Mouse (Mus musculus) limb, embryonic 12.5 days (tissue): ENCODE data around the gene Nkiras1. TPM values are rescaled to one million over a fixed set of nuclear protein-coding genes. Genes with fewer than 3 reads are reported as not detected.
A peak's percentile ranks its signal among the peaks of the same experiment; 100 is the strongest.

Experiments used
- ATAC-seq: fragments of 200-750 bp; cut with Nextera tagmentation; 2 replicates; pipeline ENCODE4 v1.8.0; 2017; ENCODE audit warnings: low read depth, moderate TSS enrichment; ENCODE audit not compliant: insufficient number of reproducible peaks, insufficient read depth, low FRiP score, low TSS enrichment
- H3K27ac ChIP-seq: fragments of 300-500 bp; sonication (generic); 2 replicates; pipeline ENCODE4 v1.5.1; 2016; ENCODE audit warnings: mild to moderate bottlenecking, moderate library complexity
- H3K27me3 ChIP-seq: fragments of 300-500 bp; sonication (generic); 2 replicates; pipeline ENCODE4 v1.6.1; 2016; ENCODE audit warnings: mild to moderate bottlenecking, moderate library complexity
- H3K36me3 ChIP-seq: fragments of 300-500 bp; sonication (generic); 2 replicates; pipeline ENCODE4 v1.6.1; 2016; ENCODE audit warnings: mild to moderate bottlenecking, moderate library complexity
- H3K4me1 ChIP-seq: fragments of 300-500 bp; sonication (generic); replicated peaks from 2 replicates; pipeline ENCODE4 v1.6.1; 2016
- H3K4me2 ChIP-seq: fragments of 300-500 bp; sonication (generic); 2 replicates; pipeline ENCODE4 v1.6.1; 2016; ENCODE audit warnings: mild to moderate bottlenecking, moderate library complexity
- H3K4me3 ChIP-seq: fragments of 300-500 bp; sonication (generic); replicated peaks from 2 replicates; pipeline ENCODE4 v1.5.1; 2016; ENCODE audit warnings: mild to moderate bottlenecking
- H3K9ac ChIP-seq: fragments of 300-500 bp; sonication (generic); replicated peaks from 2 replicates; pipeline ENCODE4 v1.6.1; 2016; ENCODE audit warnings: mild to moderate bottlenecking, moderate library complexity
- H3K9me3 ChIP-seq: fragments of 300-500 bp; sonication (generic); 2 replicates; pipeline ENCODE4 v1.6.1; 2016; ENCODE audit warnings: mild to moderate bottlenecking, moderate library complexity
- WGBS: fragments of 180-500 bp; shearing (Covaris S2); methylation state at CpG from one replicate; pipeline ENCODE4 v1.1.7; 2016; 5-methylcytosine and 5-hydroxymethylcytosine counted together
- polyA plus RNA-seq: library from polyadenylated mRNA; unstranded; fragments of >200 nt; fragmentation: Nextera tagmentation; extraction: Ambion mirVana; gene quantifications from 2 replicates; pipeline ENCODE4 v1.2.1, GENCODE M21; 2016

Nkiras1 gene
- polyA plus RNA-seq, 1 experiment from 2014 or later: 21.2 TPM

DNA sequence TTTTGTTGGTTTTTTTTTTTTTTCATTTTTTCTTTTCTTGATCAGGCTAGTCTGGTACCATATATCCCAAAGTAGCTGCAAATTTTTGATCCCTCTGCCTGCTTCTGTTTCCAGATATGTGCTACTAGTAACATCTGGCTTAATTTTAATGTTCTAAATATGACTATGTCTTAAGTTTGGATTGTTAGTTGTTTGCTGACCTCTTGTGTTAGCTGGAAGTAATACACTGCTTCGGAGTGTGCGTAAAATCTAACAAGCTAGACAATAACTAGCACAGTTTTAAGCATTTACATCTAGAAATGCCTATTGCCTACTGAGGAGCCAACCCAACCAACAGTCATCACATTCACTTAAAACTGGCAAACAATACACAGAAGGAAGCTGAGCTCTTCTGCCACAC is 13.6 kb downstream of the Nkiras1 start:
- Histone ChIP-seq H3K27me3 (no peaks in the 10 kb centered on the region), H3K4me2 (no peak overlapping the region), H3K36me3 (peaks cover 43% of the 10 kb centered on the region), H3K9me3 (no peaks in the 10 kb centered on the region), H3K27ac (no peak overlapping the region), H3K4me1 (peaks cover 10% of the 10 kb centered on the region), H3K4me3 (no peak overlapping the region), H3K9ac (no peak overlapping the region)
- WGBS: 89% methylated on average over 2 of the region's 2 CpGs
- no peak for ATAC-seq

DNA sequence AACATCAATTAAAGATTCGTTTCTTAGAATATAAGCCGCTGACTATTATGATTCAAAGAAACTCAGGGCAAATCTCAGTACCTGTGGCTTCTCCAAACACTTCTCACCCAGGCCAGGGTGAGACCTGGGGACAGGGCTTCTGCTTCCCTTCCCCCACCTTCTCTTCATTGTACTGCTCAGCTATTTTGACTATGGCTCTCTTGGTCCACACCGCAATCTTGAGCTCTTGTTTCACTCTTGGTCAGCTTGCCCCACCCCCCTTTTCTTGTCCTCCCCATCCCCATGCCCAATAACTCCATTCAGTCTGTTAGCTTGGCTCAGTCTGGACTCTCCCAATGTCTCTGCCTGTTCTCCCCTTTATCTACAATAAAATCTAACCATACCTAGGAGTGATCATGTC is 14.5 kb downstream of the Nkiras1 start:
- Histone ChIP-seq H3K9me3 (no peaks in the 10 kb centered on the region), H3K27me3 (no peaks in the 10 kb centered on the region), H3K4me3 (no peak overlapping the region), H3K27ac (no peak overlapping the region), H3K4me2 (no peak overlapping the region), H3K9ac (no peak overlapping the region), H3K36me3 (peaks cover 35% of the 10 kb centered on the region), H3K4me1 (peaks cover 17% of the 10 kb centered on the region)
- no peak for ATAC-seq
- 95% methylated on average over 3 of the region's 3 CpGs for WGBS

DNA sequence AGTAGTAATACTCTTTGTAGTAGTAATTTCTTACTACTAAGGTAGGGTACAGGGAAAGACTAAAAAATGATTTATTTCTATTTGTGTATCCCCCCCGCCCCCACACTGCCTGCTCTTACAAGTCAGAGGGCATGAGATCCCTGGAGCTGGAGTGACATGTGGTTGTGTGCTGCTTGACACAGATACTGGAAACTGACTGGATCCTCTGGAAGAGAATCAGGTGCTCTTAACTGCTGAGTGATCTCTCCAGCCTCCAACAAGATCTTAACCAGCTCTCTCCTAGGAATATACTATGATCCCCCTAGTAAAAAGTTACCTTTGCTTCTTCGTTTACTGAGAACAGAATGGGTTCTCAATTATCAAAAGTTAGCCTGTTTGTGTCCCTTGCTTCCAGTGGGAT is 15.5 kb downstream of the Nkiras1 start:
- no peak for ATAC-seq
- 90% methylated on average over 2 of the region's 2 CpGs for WGBS
- Histone ChIP-seq H3K36me3 (peaks cover 29% of the 10 kb centered on the region), H3K27ac (no peak overlapping the region), H3K4me1 (peaks cover 23% of the 10 kb centered on the region), H3K9me3 (no peaks in the 10 kb centered on the region), H3K4me2 (no peak overlapping the region), H3K9ac (no peak overlapping the region), H3K27me3 (no peaks in the 10 kb centered on the region), H3K4me3 (no peak overlapping the region)

DNA sequence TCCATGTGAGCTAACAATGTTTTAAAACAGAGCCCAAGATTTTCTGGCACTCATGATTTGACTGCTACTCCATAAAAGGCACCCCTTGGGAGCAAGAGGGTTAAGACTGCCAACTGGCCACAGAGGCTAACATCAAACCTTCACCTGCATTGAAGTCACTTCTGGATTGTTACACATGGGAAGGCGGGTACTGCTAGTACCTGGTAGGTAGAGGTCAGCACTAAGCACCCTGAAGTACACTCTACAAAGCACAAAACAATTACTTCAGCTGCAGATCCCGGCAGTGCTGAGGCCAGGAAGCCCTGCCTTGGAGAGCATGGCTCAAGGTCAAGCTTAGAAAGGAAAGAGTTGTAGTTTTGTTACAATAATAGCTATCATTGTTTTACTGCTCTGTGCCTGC is 16.5 kb downstream of the Nkiras1 start:
- H3K9ac ChIP-seq: no peak overlapping the region
- no peak overlapping the region for H3K4me3 ChIP-seq
- WGBS: 79% methylated on average over 2 of the region's 2 CpGs
- H3K4me1 ChIP-seq: peaks cover 23% of the 10 kb centered on the region
- no peaks in the 10 kb centered on the region for H3K9me3 ChIP-seq
- H3K27me3 ChIP-seq: no peaks in the 10 kb centered on the region
- H3K4me2 ChIP-seq: no peak overlapping the region
- 0 out of 2 replicates have a peak overlapping the region, but pooled peaks have one; percentile 31 for H3K27ac ChIP-seq
- no peak for ATAC-seq
- peaks cover 19% of the 10 kb centered on the region for H3K36me3 ChIP-seq

DNA sequence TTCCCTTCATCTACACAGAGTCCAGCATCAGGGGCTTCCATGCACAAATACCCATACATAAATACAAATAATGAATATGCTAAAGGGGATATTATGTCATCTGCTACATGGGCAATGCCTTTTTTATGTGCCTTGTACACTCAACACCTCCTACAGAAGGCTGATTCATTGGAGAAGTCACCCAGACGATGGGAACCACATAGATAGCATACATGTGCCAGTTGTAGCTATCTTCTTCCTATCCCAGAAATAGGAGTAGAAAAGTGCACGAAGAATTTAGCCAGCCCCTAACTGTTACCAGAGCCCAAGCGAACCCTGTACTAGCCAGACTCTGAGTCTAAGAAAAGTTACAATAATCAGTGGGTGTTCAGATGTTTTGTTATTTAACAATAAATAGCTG is 21.2 kb downstream of the Nkiras1 start:
- peaks cover 23% of the 10 kb centered on the region for H3K4me1 ChIP-seq
- 89% methylated on average over 3 of the region's 3 CpGs for WGBS
- no peak for ATAC-seq
- H3K4me2 ChIP-seq: no peak overlapping the region
- peaks cover 5% of the 10 kb centered on the region; the same call in 1 of the 2 replicates for H3K36me3 ChIP-seq
- no peak overlapping the region for H3K9ac ChIP-seq
- H3K27ac ChIP-seq: no peak overlapping the region
- H3K4me3 ChIP-seq: no peak overlapping the region
- no peaks in the 10 kb centered on the region for H3K27me3 ChIP-seq
- H3K9me3 ChIP-seq: no peaks in the 10 kb centered on the region

DNA sequence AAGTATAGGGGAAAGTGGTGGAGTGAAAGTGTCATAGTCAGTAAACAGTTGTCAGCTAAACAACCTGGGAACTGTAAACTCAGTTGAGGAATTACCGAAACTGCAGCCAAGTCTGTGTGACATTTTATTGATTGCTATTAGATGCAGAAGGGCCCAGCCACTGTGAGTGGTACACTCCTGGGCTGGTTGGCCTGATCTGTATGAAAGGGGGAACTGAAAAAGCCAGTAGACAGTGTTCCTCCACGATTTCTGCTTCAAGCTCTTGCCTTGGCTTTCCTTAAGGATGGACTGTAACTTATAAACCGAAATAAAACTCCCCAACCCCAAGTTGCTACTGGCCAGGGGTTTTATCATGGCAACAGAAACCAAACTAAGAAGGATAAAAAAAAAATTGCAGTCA is 21.6 kb downstream of the Nkiras1 start:
- H3K9me3 ChIP-seq: no peaks in the 10 kb centered on the region
- H3K36me3 ChIP-seq: peaks cover 5% of the 10 kb centered on the region; the same call in 1 of the 2 replicates
- no peak overlapping the region for H3K4me2 ChIP-seq
- H3K4me3 ChIP-seq: no peak overlapping the region
- no peak overlapping the region for H3K27ac ChIP-seq
- ATAC-seq: no peak
- 76% methylated on average over 3 of the region's 3 CpGs for WGBS
- peaks cover 20% of the 10 kb centered on the region for H3K4me1 ChIP-seq
- no peak overlapping the region for H3K9ac ChIP-seq
- H3K27me3 ChIP-seq: no peaks in the 10 kb centered on the region

DNA sequence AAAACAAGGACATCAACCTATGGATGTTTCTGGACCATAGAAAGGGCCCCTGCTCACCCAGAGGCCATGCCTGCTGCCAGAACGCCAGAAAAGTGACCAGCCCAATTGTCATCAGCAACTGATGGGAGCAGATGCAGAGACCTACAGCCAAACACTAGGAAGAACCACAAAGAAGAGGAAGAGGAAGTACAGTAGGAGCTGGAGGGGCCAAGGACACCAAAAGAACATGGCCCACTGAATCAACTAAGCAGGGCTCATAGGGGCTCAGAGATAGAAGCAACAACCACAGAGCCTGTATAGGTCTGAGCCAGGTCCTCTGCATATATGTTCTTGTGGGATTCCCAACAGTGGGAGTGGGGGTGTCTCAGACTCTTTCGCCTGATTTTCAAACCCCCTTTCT is 26.5 kb downstream of the Nkiras1 start:
- no peak overlapping the region for H3K9ac ChIP-seq
- no peak overlapping the region for H3K27ac ChIP-seq
- ATAC-seq: no peak
- H3K36me3 ChIP-seq: peaks cover 11% of the 10 kb centered on the region
- H3K4me1 ChIP-seq: no peaks in the 10 kb centered on the region
- H3K27me3 ChIP-seq: no peaks in the 10 kb centered on the region
- WGBS: 84% methylated on average over 2 of the region's 2 CpGs
- no peak overlapping the region for H3K4me2 ChIP-seq
- no peaks in the 10 kb centered on the region for H3K9me3 ChIP-seq
- H3K4me3 ChIP-seq: no peak overlapping the region

DNA sequence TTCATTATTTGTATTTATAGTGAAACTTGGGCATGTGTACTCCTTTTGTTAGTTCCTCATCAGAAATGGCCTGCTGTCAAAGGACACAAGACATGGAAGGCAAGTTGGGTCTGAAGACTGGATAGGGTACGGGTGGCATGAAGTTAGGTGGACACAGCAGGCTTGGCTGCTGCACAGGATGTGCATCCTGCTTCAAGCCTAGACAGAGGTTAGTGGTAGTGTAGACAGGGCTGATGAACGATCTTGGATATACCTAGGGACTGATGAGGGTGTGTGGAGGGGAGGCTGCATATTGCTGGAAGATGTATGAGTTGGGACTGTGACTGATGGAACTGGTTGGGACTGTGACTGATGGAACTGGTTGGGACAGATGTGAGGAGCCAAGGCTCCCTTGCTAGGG is 27.9 kb downstream of the Nkiras1 start:
- Histone ChIP-seq H3K4me2 (no peak overlapping the region), H3K36me3 (peaks cover 6% of the 10 kb centered on the region; the same call in 1 of the 2 replicates), H3K27me3 (no peaks in the 10 kb centered on the region), H3K4me1 (no peaks in the 10 kb centered on the region), H3K9me3 (no peaks in the 10 kb centered on the region), H3K27ac (no peak overlapping the region), H3K4me3 (no peak overlapping the region), H3K9ac (no peak overlapping the region)
- WGBS: 77% methylated on average over 2 of the region's 2 CpGs
- ATAC-seq: no peak

DNA sequence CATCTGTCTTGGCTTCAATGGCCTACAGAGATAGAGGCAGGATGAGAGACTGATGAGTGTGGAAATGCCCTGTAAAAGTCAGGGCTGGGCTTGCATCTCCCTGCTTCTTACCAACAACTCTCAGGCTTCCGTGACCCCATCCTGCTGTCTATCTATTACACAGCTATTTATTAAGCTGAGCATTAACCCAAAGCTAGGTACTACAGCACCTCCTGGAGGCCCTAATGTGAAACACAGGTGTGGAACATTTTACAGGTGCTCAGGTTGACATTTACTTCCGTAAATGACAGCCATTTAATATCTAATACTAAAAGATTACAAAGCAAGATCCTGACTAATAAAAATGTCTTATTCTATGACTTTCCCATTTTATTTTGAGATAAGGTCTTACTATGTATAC is 29.7 kb downstream of the Nkiras1 start:
- H3K27ac ChIP-seq: no peak overlapping the region
- 93% methylated on average over 2 of the region's 2 CpGs for WGBS

DNA sequence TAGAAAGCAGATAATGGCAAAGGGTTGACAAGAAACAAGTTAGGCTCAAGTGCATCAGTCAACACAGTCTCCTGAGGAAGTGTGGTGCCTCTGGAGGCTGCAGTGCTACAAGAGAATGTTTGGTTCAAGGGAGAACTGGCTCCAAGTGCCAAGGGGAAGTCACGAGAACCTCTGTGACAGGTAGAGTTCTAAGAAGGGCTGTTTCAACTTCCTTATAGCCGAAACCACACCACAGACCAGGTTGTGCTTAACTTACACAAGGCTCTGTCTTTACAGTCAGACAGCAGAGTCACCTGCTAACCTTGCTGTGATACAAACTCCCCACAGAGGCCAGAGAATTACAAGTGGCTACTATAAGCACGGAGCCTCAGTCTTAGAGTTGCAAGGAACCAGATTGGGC is 30.7 kb downstream of the Nkiras1 start:
- WGBS: 87% methylated on average over 3 of the region's 3 CpGs

More for the DNA sequence above, 29.7 kb downstream of the Nkiras1 start:
- Histone ChIP-seq H3K4me1 (no peaks in the 10 kb centered on the region), H3K27me3 (no peaks in the 10 kb centered on the region), H3K36me3 (peaks cover 17% of the 10 kb centered on the region), H3K4me3 (no peak overlapping the region), H3K9me3 (no peaks in the 10 kb centered on the region), H3K9ac (no peak overlapping the region), H3K4me2 (no peak overlapping the region)
- ATAC-seq: no peak

DNA sequence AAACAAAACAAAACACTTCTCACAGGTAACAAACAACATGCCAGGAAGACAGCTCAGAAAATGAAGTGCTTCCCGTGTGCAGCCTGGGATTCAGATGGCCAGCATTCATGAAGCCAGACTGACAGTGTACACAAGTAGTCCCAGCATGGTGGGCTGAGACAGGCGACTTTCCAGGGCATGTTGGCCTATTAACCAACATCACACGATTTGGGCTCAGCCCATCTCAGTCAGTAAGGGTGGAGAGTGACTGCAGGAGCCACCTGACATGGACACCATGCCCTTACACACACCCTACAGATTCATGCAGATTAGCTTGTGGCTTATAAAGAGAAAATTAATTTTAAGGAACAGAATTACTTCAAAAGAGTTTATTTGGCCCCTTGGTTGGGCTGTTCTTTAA is 31.8 kb downstream of the Nkiras1 start:
- no peak overlapping the region for H3K4me2 ChIP-seq
- H3K4me1 ChIP-seq: no peaks in the 10 kb centered on the region
- no peak for ATAC-seq
- H3K4me3 ChIP-seq: no peak overlapping the region
- no peaks in the 10 kb centered on the region for H3K27me3 ChIP-seq
- H3K9me3 ChIP-seq: no peaks in the 10 kb centered on the region
- no peak overlapping the region for H3K27ac ChIP-seq
- no peak overlapping the region for H3K9ac ChIP-seq
- 65% methylated on average over 3 of the region's 3 CpGs for WGBS
- peaks cover 21% of the 10 kb centered on the region for H3K36me3 ChIP-seq

More for the DNA sequence above, 30.7 kb downstream of the Nkiras1 start:
- no peaks in the 10 kb centered on the region for H3K27me3 ChIP-seq
- no peak overlapping the region for H3K4me2 ChIP-seq
- H3K9ac ChIP-seq: no peak overlapping the region
- H3K9me3 ChIP-seq: no peaks in the 10 kb centered on the region
- H3K4me1 ChIP-seq: no peaks in the 10 kb centered on the region
- ATAC-seq: no peak
- H3K4me3 ChIP-seq: no peak overlapping the region
- no peak overlapping the region for H3K27ac ChIP-seq
- peaks cover 21% of the 10 kb centered on the region for H3K36me3 ChIP-seq

DNA sequence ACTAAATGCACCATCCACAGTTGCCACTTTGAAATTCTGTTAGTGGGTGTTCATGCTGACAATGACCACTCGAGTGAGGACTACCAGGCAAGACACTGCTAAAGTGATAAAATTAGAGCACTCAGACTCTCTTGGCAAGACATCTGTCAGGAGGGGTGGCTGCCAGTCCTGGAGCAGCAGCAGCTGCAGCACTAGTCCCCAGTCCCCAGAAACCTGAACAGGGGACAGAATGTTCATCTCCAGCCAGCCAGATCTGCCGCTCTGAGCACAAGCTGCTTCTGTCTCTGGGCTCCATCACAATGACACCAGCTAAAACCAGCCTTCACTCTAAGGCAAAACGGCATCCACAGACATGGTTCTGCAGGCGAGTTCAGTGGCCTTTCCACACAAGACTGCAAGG is 32.3 kb downstream of the Nkiras1 start:
- Histone ChIP-seq H3K4me3 (no peak overlapping the region), H3K36me3 (peaks cover 21% of the 10 kb centered on the region)
- whole genome bisulfite sequencing: 80% methylated on average over 4 of the region's 4 CpGs

More for the DNA sequence above, 32.3 kb downstream of the Nkiras1 start:
- no peak overlapping the region for H3K9ac ChIP-seq
- H3K4me1 ChIP-seq: no peaks in the 10 kb centered on the region
- H3K4me2 ChIP-seq: no peak overlapping the region
- H3K9me3 ChIP-seq: no peaks in the 10 kb centered on the region
- no peaks in the 10 kb centered on the region for H3K27me3 ChIP-seq
- no peak overlapping the region for H3K27ac ChIP-seq
- no peak for ATAC-seq
